Mouse (Mus musculus) MEL-GATA-1-ER (cell line): ENCODE results near the gene Patz1.

Experiments used
- DNase-seq: peaks from one replicate; pipeline ENCODE4 v3.0.0-alpha.2; 2012; ENCODE audit warnings: low read depth; ENCODE audit errors: extremely low read depth

Gene Patz1

GRCm38 (mm10) chr11:3329891-3330451, 41.3 kb downstream of the Patz1 start, which contains the start of gene Pik3ip1:
TSS of gene Pik3ip1 (plus strand) at chr11:3330401.
- no peak for DNase-seq

- DNase-seq = peak; percentile 61
Measured at GRCm38 (mm10) chr11:3330566-3330965, 41.9 kb downstream of the Patz1 start.

- no peak for DNase-seq
Measured at GRCm38 (mm10) chr11:3330991-3331750, 42.5 kb downstream of the Patz1 start.

GRCm38 (mm10) chr11:3331756-3332642, 43.3 kb downstream of the Patz1 start:
- peak; percentile 89 for DNase-seq

- no peak for DNase-seq
Measured at GRCm38 (mm10) chr11:3333111-3333695, 44.5 kb downstream of the Patz1 start.

- no peak for DNase-seq
Measured at GRCm38 (mm10) chr11:3334141-3334710, 45.6 kb downstream of the Patz1 start.

- no peak for DNase-seq
Measured at GRCm38 (mm10) chr11:3334711-3335316, 46.1 kb downstream of the Patz1 start.

GRCm38 (mm10) chr11:3335651-3336216, 47.1 kb downstream of the Patz1 start:
- no peak for DNase-seq

GRCm38 (mm10) chr11:3336602-3337001, 47.9 kb downstream of the Patz1 start:
- no peak for DNase-seq

- DNase-seq = no peak
Measured at GRCm38 (mm10) chr11:3337173-3337955, 48.7 kb downstream of the Patz1 start.

- no peak for DNase-seq
Measured at GRCm38 (mm10) chr11:3337961-3338360, 49.3 kb downstream of the Patz1 start.

GRCm38 (mm10) chr11:3341476-3341875, 52.8 kb downstream of the Patz1 start:
- no peak for DNase-seq

- DNase-seq = no peak
Measured at GRCm38 (mm10) chr11:3344916-3345315, 56.2 kb downstream of the Patz1 start.

GRCm38 (mm10) chr11:3346351-3346750, 57.7 kb downstream of the Patz1 start:
- DNase-seq = no peak

- DNase-seq = peak; percentile 38
Measured at GRCm38 (mm10) chr11:3347091-3347834, 58.6 kb downstream of the Patz1 start.

- DNase-seq = no peak
Measured at GRCm38 (mm10) chr11:3347835-3348195, 59.1 kb downstream of the Patz1 start.

GRCm38 (mm10) chr11:3348576-3349342, 60.1 kb downstream of the Patz1 start:
- DNase-seq = no peak

GRCm38 (mm10) chr11:3349343-3349695, 60.6 kb downstream of the Patz1 start:
- no peak for DNase-seq
